Mouse (Mus musculus): Measurements from ENCODE around the gene Aaed1.

DNA sequence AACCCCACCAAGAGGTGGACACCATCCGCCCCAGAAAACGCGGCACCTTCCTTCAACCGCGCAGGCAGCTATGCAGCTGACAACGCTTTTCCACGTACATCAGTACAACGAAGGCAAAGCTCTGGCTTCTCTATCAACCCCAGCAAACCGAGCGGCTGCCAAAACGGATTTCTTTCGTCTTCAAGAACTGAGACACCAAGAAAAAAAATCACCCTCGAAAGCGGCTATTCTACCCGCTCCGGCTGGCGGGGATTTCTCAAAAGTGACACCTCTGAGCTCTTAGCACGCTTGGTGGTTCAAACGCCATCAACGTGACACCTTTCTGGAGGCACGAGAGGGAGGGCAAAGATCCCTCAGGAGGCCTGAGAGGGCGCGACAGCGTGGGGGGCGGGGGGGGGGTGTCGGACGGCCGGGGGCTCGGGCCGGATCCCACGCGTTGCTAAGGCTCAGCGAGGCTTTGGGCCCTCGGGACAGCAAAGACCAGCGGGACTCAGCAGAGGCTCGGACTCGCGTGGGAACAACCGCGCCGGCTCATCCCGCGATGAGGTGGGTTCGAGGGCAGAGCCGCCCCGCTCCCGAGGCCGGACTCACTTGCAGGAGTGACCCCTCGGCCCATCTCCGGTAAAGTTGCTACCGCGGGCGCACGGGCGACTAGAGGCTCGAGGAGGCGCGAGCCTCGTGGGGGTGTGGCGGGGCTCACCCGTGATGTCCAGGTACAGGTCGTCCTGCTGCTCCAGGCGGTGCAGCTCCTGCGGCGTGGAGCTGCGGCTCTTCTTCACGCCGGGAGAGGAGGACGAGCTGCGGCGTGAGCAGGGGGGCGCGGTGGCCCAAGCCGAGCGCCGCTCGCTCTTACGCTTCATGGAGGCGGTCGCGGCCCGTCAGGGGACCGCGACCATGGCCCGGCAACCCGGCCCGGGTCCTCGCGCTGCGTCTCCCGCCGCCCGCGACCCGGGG lies 38.3 kb downstream of the Aaed1 start:
- TF ChIP-seq CTCF (IDR thresholded peaks at IDR 0.05; ENCODE audit: insufficient read depth, low read length): no peak
- TF ChIP-seq POLR2A (IDR thresholded peaks at IDR 0.05; ENCODE audit: borderline replicate concordance, extremely low read depth, low read depth, low read length): no peak
